Comparison of ENCODE assay signal across 16 mouse cellular contexts in the genomic region with DNA sequence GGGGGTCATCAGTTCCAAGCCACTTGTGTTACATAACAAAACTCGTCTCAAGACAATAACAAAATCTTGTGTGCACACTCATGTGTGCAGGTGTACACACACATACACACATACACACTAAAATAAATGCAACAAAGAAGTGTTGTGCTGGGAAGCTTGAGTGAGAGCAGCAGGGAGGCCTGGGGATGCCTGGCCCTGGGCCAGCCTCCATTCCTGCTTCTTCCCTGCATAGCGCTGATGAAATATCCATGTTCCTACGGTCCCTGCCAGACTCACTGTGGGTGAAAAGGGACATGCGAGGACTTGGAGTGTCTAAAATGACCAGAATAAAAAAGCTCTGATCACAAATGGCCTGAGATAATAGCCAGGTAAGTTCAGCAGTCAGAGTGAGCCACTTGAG. TPM values are rescaled to one million over a fixed set of nuclear protein-coding genes. Genes with fewer than 3 reads are reported as not detected.
A peak's percentile ranks its signal among the peaks of the same experiment; 100 is the strongest.
DNase-seq lines count a peak whose midpoint lies in the region; ATAC-seq and TF ChIP-seq lines count a peak whose summit lies in the region.
"Had no signal": no experiment of that assay in that cellular context is flagged by ENCODE, and none has a peak within 500 bp of the region (broad histone marks: within the 10 kb centered on the region; RNA-seq: fewer than 3 reads in every experiment).

No protein-coding gene starts in this region.

- no peak overlapping the region for H3K4me3 ChIP-seq in forebrain, postnatal 0 days (ENCODE audit: low read depth, low read length)
- H3K4me3 ChIP-seq in forebrain, embryonic 10.5 days = no peak overlapping the region
- no peak overlapping the region for H3K4me3 ChIP-seq in layer of hippocampus, adult 2 months
- H3K4me3 ChIP-seq: hindbrain, embryonic 12.5 days; kidney, embryonic 15.5 days had no signal

- no peaks in the 10 kb centered on the region for H3K36me3 ChIP-seq in forebrain, postnatal 0 days (ENCODE audit: insufficient read depth)
- no peaks in the 10 kb centered on the region for H3K36me3 ChIP-seq in forebrain, embryonic 10.5 days (replicated peaks)
- H3K36me3 ChIP-seq: hindbrain, embryonic 12.5 days had no signal

- H3K9ac ChIP-seq in forebrain, postnatal 0 days = no peak overlapping the region
- H3K9ac ChIP-seq: hindbrain, embryonic 12.5 days; kidney, embryonic 15.5 days had no signal

- no peak overlapping the region for H3K4me2 ChIP-seq in forebrain, postnatal 0 days (ENCODE audit: low read depth)
- H3K4me2 ChIP-seq: hindbrain, embryonic 12.5 days; kidney, embryonic 15.5 days had no signal

- ATAC-seq in forebrain, postnatal 0 days = peak; percentile 25; the same call in 1 of the 2 replicates

- no peak overlapping the region for H3K27ac ChIP-seq in forebrain, postnatal 0 days (ENCODE audit: low read depth, low read length)
- H3K27ac ChIP-seq in forebrain, embryonic 10.5 days = no peak overlapping the region
- H3K27ac ChIP-seq in layer of hippocampus, adult 2 months = peak overlapping the region; percentile 53
- H3K27ac ChIP-seq: hindbrain, embryonic 12.5 days; kidney, embryonic 15.5 days had no signal

- 48% methylated on average over 4 of the region's 4 CpGs for WGBS in forebrain, postnatal 0 days
- WGBS in forebrain, embryonic 10.5 days = 92% methylated on average over 4 of the region's 4 CpGs

- no peaks in the 10 kb centered on the region for H3K4me1 ChIP-seq in forebrain, postnatal 0 days (ENCODE audit: insufficient read depth)
- no peaks in the 10 kb centered on the region for H3K4me1 ChIP-seq in forebrain, embryonic 10.5 days
- H3K4me1 ChIP-seq: hindbrain, embryonic 12.5 days; kidney, embryonic 15.5 days had no signal

- no peaks in the 10 kb centered on the region for H3K27me3 ChIP-seq in forebrain, postnatal 0 days (ENCODE audit: insufficient read depth, low read length)
- no peaks in the 10 kb centered on the region for H3K27me3 ChIP-seq in forebrain, embryonic 10.5 days (ENCODE audit: poor library complexity, severe bottlenecking)
- H3K27me3 ChIP-seq: hindbrain, embryonic 12.5 days; kidney, embryonic 15.5 days had no signal

- DNase-seq in forebrain, postnatal 0 days = peak; percentile 52
- no peak for DNase-seq in forebrain, embryonic 10.5 days (ENCODE audit: extremely low spot score, low spot score)
- no peak for DNase-seq in layer of hippocampus, adult 2 months (ENCODE audit: low spot score in 2 of 2)
- no peak for DNase-seq in layer of hippocampus, postnatal 14 days (ENCODE audit: low spot score in 2 of 2)
- peak; percentile 50 for DNase-seq in brain, adult 2 months (ENCODE audit: low read depth, low spot score)
- DNase-seq in cerebellum, adult 9-10 months = peak; percentile 46
- no peak for DNase-seq in spleen, postnatal 36 days (ENCODE audit: low spot score in 2 of 2)
- DNase-seq in thymus, postnatal 10 days (ENCODE audit: low spot score in 2 of 2) = no peak
- DNase-seq: layer of hippocampus, adult 9-11 months; lung, adult 18-20 months; thymus, postnatal 36 days had no signal

- TF ChIP-seq CTCF in forebrain, postnatal 0 days (IDR thresholded peaks at IDR 0.05; ENCODE audit: low read depth) = no peak
- TF ChIP-seq CTCF in layer of hippocampus, adult 2 months (conservative IDR thresholded peaks at IDR 0.05) = no peak

- no peaks in the 10 kb centered on the region for H3K9me3 ChIP-seq in forebrain, postnatal 0 days (ENCODE audit: low read length)
- no peaks in the 10 kb centered on the region for H3K9me3 ChIP-seq in forebrain, embryonic 10.5 days
- H3K9me3 ChIP-seq: hindbrain, embryonic 12.5 days; kidney, embryonic 15.5 days had no signal

RNA-seq across cellular contexts. Expression of a gene that starts 28.3 kb away (rescaled TPM):
- not detected in 2 replicates for total RNA-seq in forebrain, postnatal 0 days (2014; rRNA removed)
- not detected in 2 replicates for polyA plus RNA-seq in forebrain, postnatal 0 days (2015; fragmentation: Nextera tagmentation; extraction: Ambion mirVana)
- polyA plus RNA-seq in forebrain, embryonic 10.5 days (2016; fragmentation: Nextera tagmentation; extraction: Ambion mirVana) = 0.16 TPM in 1 of 2 replicates, not detected in the other
- total RNA-seq in layer of hippocampus, adult 2 months (2021) = not detected
- not detected for total RNA-seq in layer of hippocampus, postnatal 14 days (2021)
- polyA plus RNA-seq: embryonic facial prominence, embryonic 11.5 days; frontal cortex, adult 2 months; hindbrain, embryonic 12.5 days; stomach, embryonic 16.5 days had no signal

RNA-seq across cellular contexts. Expression of a gene that starts 59.7 kb away (rescaled TPM):
- total RNA-seq in forebrain, postnatal 0 days (2014; rRNA removed) = 25.1 and 33.4 TPM in 2 replicates
- polyA plus RNA-seq in forebrain, postnatal 0 days (2015; fragmentation: Nextera tagmentation; extraction: Ambion mirVana) = 9.9 and 14.3 TPM in 2 replicates
- 7.9 and 9.3 TPM in 2 replicates for polyA plus RNA-seq in forebrain, embryonic 10.5 days (2016; fragmentation: Nextera tagmentation; extraction: Ambion mirVana)
- 10 to 100 TPM; 19.1 to 27.2 TPM for total RNA-seq in layer of hippocampus, adult 2 months (2021)
- 10 to 100 TPM; 40.6 to 42.5 TPM for total RNA-seq in layer of hippocampus, postnatal 14 days (2021)

Comparison
In these comparisons a context has a peak if more than half of its experiments do, and no peak if none do; other contexts are left out.
1. DNase-seq: peak in forebrain, postnatal 0 days (single experiment), brain, adult 2 months (single experiment) and cerebellum, adult 9-10 months (single experiment); none in forebrain, embryonic 10.5 days (single experiment), layer of hippocampus, adult 2 months (0 of 2), layer of hippocampus, postnatal 14 days (0 of 2), spleen, postnatal 36 days (0 of 2) and thymus, postnatal 10 days (0 of 2).